Mouse (Mus musculus) forebrain, embryonic 14.5 days (tissue): Measurements from ENCODE around the gene BC004004. TPM values are rescaled to one million over a fixed set of nuclear protein-coding genes. Genes with fewer than 3 reads are reported as not detected.
A peak's percentile ranks its signal among the peaks of the same experiment; 100 is the strongest.

Experiments
- ATAC-seq: fragments of 200-750 bp; cut with Nextera tagmentation; 2 replicates; pipeline ENCODE4 v1.8.0; 2017; ENCODE audit warnings: mild to moderate bottlenecking, moderate library complexity
- DNase-seq: peaks from one replicate; pipeline ENCODE4 v3.0.0-alpha.2; 2015; ENCODE audit warnings: low spot score
- H3K27ac ChIP-seq: fragments of 300-500 bp; sonication (generic); 2 replicates; pipeline ENCODE4 v1.5.1; 2014; ENCODE audit warnings: low read depth, mild to moderate bottlenecking, control low read depth, low read length, moderate library complexity
- H3K27me3 ChIP-seq: fragments of 300-500 bp; sonication (generic); replicated peaks from 2 replicates; pipeline ENCODE4 v1.6.1; 2014; ENCODE audit warnings: low read length, control low read depth, mixed read lengths; ENCODE audit not compliant: control insufficient read depth, insufficient read depth
- H3K36me3 ChIP-seq: fragments of 300-500 bp; sonication (generic); 2 replicates; pipeline ENCODE4 v1.6.1; 2014; ENCODE audit warnings: low read length, control low read depth; ENCODE audit not compliant: control insufficient read depth, insufficient read depth
- H3K4me1 ChIP-seq: fragments of 300-500 bp; sonication (generic); 2 replicates; pipeline ENCODE4 v1.6.1; 2014; ENCODE audit warnings: antibody characterized with exemption, low read length, control low read depth; ENCODE audit not compliant: control insufficient read depth, insufficient read depth
- H3K4me2 ChIP-seq: fragments of 300-500 bp; sonication (generic); 2 replicates; pipeline ENCODE4 v1.6.1; 2014; ENCODE audit warnings: mild to moderate bottlenecking, control low read depth, low read length
- H3K4me3 ChIP-seq: fragments of 300-500 bp; sonication (generic); 2 replicates; pipeline ENCODE4 v1.5.1; 2014; ENCODE audit warnings: low read depth, low read length, control low read depth
- H3K9ac ChIP-seq: fragments of 300-500 bp; sonication (generic); 2 replicates; pipeline ENCODE4 v1.6.1; 2014; ENCODE audit warnings: mild to moderate bottlenecking, low read length, control low read depth, moderate library complexity
- H3K9me3 ChIP-seq: fragments of 300-500 bp; sonication (generic); replicated peaks from 2 replicates; pipeline ENCODE4 v1.6.1; 2016; ENCODE audit warnings: low read length, control low read depth, mixed read lengths; ENCODE audit not compliant: control insufficient read depth
- WGBS: fragments of 180-500 bp; shearing (Covaris S2); extraction: QIAGEN DNeasy Blood & Tissue Kit; methylation state at CpG from one replicate; pipeline ENCODE4 v1.1.7; 2014; 5-methylcytosine and 5-hydroxymethylcytosine counted together
- polyA plus RNA-seq: library from polyadenylated mRNA; unstranded; fragments of >200 nt; fragmentation: Nextera tagmentation; extraction: Ambion mirVana; gene quantifications from 2 replicates; pipeline ENCODE4 v1.2.1, GENCODE M21; 2014

The BC004004 gene
- polyA plus RNA-seq, 1 experiment from 2014 or later = 123 TPM

DNA sequence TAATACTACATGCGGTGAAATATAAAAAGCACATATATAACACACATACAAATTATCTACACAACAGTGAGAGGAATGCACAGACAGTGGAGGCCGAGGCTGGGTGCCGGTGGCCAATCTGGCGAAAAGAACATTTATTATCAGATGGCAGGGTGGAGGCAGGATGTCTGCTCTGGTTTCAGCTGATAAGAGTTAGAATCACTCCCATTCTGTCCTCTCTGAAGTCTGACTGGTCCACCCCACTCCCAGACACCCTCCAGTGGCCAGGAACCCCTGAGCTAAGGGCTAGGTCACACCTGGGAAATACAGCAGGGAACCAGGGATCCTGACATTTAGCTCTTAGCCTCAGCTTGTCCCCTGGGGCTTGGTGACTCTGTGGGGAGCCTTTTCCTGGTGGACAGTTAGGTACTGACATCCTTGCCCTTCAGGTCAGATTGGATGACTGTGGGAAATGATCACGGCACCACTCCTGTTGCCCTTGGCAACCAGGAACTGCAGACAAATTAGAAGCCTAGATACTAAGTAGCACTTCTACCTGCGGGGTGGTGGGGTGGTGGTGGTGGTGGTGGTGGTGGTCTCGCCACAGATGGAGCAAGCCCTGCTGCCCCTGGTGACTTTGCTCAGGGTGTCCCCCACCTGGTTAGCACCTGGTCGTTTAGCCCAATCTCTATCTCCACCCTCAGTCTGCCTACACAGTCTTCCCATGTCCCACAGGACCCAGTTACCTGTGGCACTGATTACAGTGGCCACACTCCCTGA lies 51.5 kb downstream of the BC004004 start:
- ATAC-seq = no peak
- DNase-seq = no peak
- no peaks in the 10 kb centered on the region for H3K9me3 ChIP-seq
- H3K36me3 ChIP-seq = no peaks in the 10 kb centered on the region
- H3K9ac ChIP-seq = no peak overlapping the region
- peaks cover 13% of the 10 kb centered on the region for H3K27me3 ChIP-seq
- WGBS = 76% methylated on average over 8 of the region's 8 CpGs
- no peak overlapping the region for H3K27ac ChIP-seq
- no peak overlapping the region for H3K4me2 ChIP-seq
- H3K4me1 ChIP-seq = no peaks in the 10 kb centered on the region
- no peak overlapping the region for H3K4me3 ChIP-seq

DNA sequence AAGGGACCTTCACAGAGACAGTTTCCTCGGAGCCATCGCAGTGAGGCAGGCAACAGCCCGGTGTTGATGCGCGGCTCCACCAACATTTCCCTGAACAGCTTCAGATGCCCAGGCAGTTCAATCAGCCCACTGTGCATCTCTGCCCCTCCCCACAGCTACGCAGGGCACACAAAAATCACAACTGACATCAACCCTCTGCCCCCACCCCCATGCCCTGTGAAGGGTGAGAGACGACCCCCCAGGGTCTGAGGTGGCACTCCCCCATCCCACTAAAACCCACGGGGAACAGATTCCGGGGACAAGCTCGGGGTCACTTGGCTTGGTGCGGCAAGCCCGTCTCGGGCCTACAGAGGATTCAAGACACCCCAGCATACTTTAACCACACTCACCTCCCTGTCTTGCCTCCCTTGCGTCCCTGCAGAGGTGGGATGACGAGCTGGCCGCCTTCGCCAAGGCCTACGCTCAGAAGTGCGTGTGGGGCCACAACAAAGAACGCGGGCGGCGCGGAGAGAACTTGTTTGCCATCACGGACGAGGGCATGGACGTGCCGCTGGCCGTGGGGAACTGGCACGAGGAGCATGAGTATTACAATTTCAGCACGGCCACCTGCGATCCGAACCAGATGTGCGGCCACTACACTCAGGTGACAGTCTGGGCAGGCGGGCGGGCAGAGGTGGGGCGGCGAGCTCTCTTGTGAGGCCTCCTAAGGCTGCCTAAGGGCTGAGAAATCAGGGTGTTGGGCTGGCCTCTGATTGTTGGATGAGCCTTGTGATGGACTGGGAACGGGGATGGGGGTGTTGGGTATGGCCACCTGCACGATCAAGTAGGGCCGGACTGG lies 53.4 kb downstream of the BC004004 start:
- peaks cover 13% of the 10 kb centered on the region for H3K4me1 ChIP-seq
- H3K4me2 ChIP-seq = no peak overlapping the region
- no peak overlapping the region for H3K4me3 ChIP-seq
- H3K27ac ChIP-seq = no peak overlapping the region
- no peaks in the 10 kb centered on the region for H3K9me3 ChIP-seq
- no peak overlapping the region for H3K9ac ChIP-seq
- DNase-seq = no peak
- no peak for ATAC-seq
- peaks cover 13% of the 10 kb centered on the region for H3K27me3 ChIP-seq
- WGBS = 19% methylated on average over 41 of the region's 41 CpGs
- no peaks in the 10 kb centered on the region for H3K36me3 ChIP-seq

DNA sequence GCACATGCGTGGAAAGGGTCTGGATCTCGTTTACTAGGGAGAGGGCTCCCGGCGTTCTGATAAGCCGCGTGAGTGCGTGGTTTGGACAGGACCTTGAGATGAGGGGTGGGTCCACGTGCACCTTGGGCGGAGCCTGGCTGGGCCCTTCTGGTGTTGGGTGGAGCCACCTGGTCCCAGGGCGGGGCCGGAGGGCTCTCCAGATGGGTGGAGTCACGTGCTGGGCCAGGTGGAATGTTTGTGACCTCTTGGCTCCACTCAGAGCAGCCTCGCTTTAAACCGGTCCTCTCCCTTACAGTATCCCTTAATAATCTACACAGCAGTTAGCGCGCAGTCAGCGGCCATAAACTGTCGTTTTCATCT lies 54.0 kb downstream of the BC004004 start:
- H3K4me2 ChIP-seq = no peak overlapping the region
- WGBS = 15% methylated on average over 18 of the region's 18 CpGs

GRCm38 (mm10) chr17:29323625-29324024 lies 55.0 kb downstream of the BC004004 start:
- WGBS = 91% methylated on average over 3 of the region's 3 CpGs
- H3K4me3 ChIP-seq = no peak overlapping the region
- no peak for ATAC-seq
- peaks cover 13% of the 10 kb centered on the region for H3K27me3 ChIP-seq
- no peaks in the 10 kb centered on the region for H3K36me3 ChIP-seq
- peaks cover 19% of the 10 kb centered on the region for H3K4me1 ChIP-seq
- no peak overlapping the region for H3K4me2 ChIP-seq
- H3K9me3 ChIP-seq = no peaks in the 10 kb centered on the region
- no peak overlapping the region for H3K9ac ChIP-seq
- no peak for DNase-seq
- no peak overlapping the region for H3K27ac ChIP-seq

More for the DNA sequence above, 54.0 kb downstream of the BC004004 start:
- no peak overlapping the region for H3K27ac ChIP-seq
- H3K4me3 ChIP-seq = no peak overlapping the region
- no peak for ATAC-seq
- no peak overlapping the region for H3K9ac ChIP-seq
- H3K4me1 ChIP-seq = peaks cover 18% of the 10 kb centered on the region
- peaks cover 13% of the 10 kb centered on the region for H3K27me3 ChIP-seq
- no peak for DNase-seq
- no peaks in the 10 kb centered on the region for H3K9me3 ChIP-seq
- H3K36me3 ChIP-seq = no peaks in the 10 kb centered on the region

GRCm38 (mm10) chr17:29325831-29326230 lies 57.2 kb downstream of the BC004004 start:
- peaks cover 9% of the 10 kb centered on the region; the same call in 1 of the 2 replicates for H3K36me3 ChIP-seq
- peaks cover 13% of the 10 kb centered on the region for H3K27me3 ChIP-seq
- no peaks in the 10 kb centered on the region for H3K9me3 ChIP-seq
- no peak overlapping the region; the same call in 1 of the 2 replicates for H3K9ac ChIP-seq
- 38% methylated on average over 13 of the region's 13 CpGs for WGBS
- H3K4me1 ChIP-seq = peaks cover 19% of the 10 kb centered on the region
- H3K4me2 ChIP-seq = peak overlapping the region; percentile 49; the same call in 1 of the 2 replicates
- DNase-seq = no peak
- ATAC-seq = no peak
- H3K27ac ChIP-seq = no peak overlapping the region
- H3K4me3 ChIP-seq = no peak overlapping the region

DNA sequence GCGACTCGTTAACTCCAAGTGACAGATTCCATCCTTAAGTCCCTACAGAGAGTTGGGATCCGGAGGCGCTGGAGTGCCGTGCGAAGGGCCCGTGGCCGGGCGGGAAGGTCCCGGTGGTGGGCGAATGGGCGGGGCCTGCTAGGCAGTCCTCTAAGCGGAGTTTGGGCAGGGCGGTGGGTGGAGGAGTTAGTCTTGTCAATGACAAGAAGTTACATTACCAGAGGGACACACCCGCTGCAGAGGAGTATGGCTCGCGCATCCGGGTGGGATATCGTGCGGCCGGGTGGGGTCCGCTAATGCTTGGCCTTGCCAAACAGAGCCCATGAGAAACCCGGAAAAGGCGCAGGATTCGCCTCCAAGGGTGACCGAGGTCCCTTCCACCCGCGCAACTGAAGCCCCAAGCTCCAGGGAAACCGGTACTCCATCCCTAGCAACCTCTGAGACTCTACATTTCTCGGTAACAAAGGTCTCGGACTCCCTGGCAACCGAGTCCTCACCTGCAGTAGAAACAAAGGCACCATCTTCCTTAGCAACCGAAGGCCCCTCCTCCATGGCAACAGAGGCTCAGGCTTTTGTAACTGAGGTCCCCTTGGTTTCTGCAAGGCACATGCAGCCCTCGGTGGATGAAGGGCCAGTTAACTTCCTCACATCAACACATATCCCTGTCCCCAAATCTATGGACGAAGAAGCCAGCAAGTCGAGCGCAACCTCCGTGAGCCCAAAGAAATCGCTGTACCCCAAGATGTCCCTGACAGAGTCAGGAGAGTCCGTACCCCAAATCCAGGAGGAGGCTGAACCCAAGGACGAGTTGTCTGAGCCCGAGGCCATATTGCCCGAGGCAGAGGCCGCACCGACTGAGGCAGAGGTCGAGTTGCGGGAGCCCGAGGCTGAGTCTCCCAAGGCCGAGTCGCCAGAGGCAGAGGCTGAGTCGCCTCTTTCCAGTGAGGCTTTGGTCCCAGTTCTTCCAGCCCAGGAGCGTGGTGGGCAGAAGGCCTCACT lies 58.2 kb downstream of the BC004004 start:
- Histone ChIP-seq H3K4me2 (peak overlapping the region; percentile 49), H3K27me3 (peaks cover 9% of the 10 kb centered on the region), H3K4me3 (peak overlapping the region; percentile 19), H3K27ac (peak overlapping the region; percentile 39), H3K9me3 (no peaks in the 10 kb centered on the region), H3K9ac (peak overlapping the region; percentile 50), H3K36me3 (peaks cover 17% of the 10 kb centered on the region), H3K4me1 (peaks cover 25% of the 10 kb centered on the region)
- DNase-seq = peak; percentile 75
- peak; percentile 60 for ATAC-seq
- 8% methylated on average over 52 of the region's 52 CpGs for WGBS

- no peak for DNase-seq
- no peak for ATAC-seq
- Histone ChIP-seq H3K9ac (no peak overlapping the region), H3K27me3 (peaks cover under 1% of the 10 kb centered on the region; the same call in 1 of the 2 replicates), H3K36me3 (peaks cover 26% of the 10 kb centered on the region), H3K4me3 (no peak overlapping the region), H3K4me2 (no peak overlapping the region), H3K27ac (0 out of 2 replicates have a peak overlapping the region, but pooled peaks have one; percentile 39), H3K4me1 (peaks cover 25% of the 10 kb centered on the region), H3K9me3 (no peaks in the 10 kb centered on the region)
- WGBS = 75% methylated on average over 9 of the region's 9 CpGs
Measured at GRCm38 (mm10) chr17:29327691-29328090, 59.1 kb downstream of the BC004004 start.

DNA sequence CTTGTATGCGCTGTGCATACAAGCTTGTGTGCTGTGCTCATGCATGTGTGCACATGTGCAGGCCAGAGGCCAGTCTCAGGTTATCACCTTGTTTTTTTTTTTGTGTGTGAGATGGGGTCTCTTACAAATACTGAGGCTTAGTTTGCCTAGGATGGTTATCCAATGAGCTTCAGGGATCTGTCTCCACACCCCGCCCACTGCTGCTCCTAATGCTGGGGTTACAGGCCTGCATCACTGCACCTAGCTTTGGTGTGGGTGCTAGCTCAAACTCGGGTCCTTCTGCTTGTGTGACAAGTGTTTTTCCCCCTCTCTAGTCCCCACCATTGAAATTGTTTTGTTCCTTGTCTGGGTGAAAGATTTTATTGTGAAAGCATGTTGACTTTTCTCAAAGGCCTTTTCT lies 61.6 kb downstream of the BC004004 start:
- no peak overlapping the region for H3K4me3 ChIP-seq
- DNase-seq (no peak), ATAC-seq (no peak)
- no peaks in the 10 kb centered on the region for H3K27me3 ChIP-seq
- WGBS = 81% methylated on average over 3 of the region's 3 CpGs
- H3K9ac ChIP-seq = no peak overlapping the region
- no peaks in the 10 kb centered on the region for H3K9me3 ChIP-seq
- peaks cover 25% of the 10 kb centered on the region for H3K4me1 ChIP-seq
- peak overlapping the region; percentile 30 for H3K27ac ChIP-seq
- H3K4me2 ChIP-seq = no peak overlapping the region
- peaks cover 47% of the 10 kb centered on the region for H3K36me3 ChIP-seq
